Mouse (Mus musculus) urinary bladder, postnatal 25 days (tissue): Measurements from ENCODE around the gene Ncf4.
A peak's percentile ranks its signal among the peaks of the same experiment; 100 is the strongest.

ENCODE experiments used
- DNase-seq: peaks from one replicate; pipeline ENCODE4 v3.0.0; 2022; ENCODE audit warnings: low spot score

Ncf4 gene

GRCm38 (mm10) chr15:78244695-78245492, at the start of gene Ncf4:
TSS of gene Ncf4 (plus strand) at chr15:78244801.
- DNase-seq = no peak

- DNase-seq = no peak
These were observed 49.3 kb upstream of the Ncf4 start for GRCm38 (mm10) chr15:78195096-78195880.

- DNase-seq = peak; percentile 13
These were observed 40.4 kb upstream of the Ncf4 start for GRCm38 (mm10) chr15:78204053-78204847.

GRCm38 (mm10) chr15:78205192-78205591, 39.4 kb upstream of the Ncf4 start:
- no peak for DNase-seq

- no peak for DNase-seq
These were observed 38.3 kb upstream of the Ncf4 start, which contains the start of gene Pvalb for GRCm38 (mm10) chr15:78206312-78206711. TSS of gene Pvalb (minus strand) at chr15:78206400.

GRCm38 (mm10) chr15:78210203-78210602, 34.4 kb upstream of the Ncf4 start:
- DNase-seq = no peak

GRCm38 (mm10) chr15:78211367-78211766, 33.2 kb upstream of the Ncf4 start:
- no peak for DNase-seq

GRCm38 (mm10) chr15:78215269-78215668, 29.3 kb upstream of the Ncf4 start:
- DNase-seq = no peak

GRCm38 (mm10) chr15:78227816-78228215, 16.8 kb upstream of the Ncf4 start:
- DNase-seq = no peak

GRCm38 (mm10) chr15:78231346-78232331, 13.0 kb upstream of the Ncf4 start:
- DNase-seq = no peak

GRCm38 (mm10) chr15:78234823-78235509, 9.6 kb upstream of the Ncf4 start:
- no peak for DNase-seq

GRCm38 (mm10) chr15:78239453-78239852, 5.1 kb upstream of the Ncf4 start:
- peak; percentile 62 for DNase-seq

GRCm38 (mm10) chr15:78239956-78240617, 4.5 kb upstream of the Ncf4 start:
- no peak for DNase-seq

- no peak for DNase-seq
These were observed 3.3 kb upstream of the Ncf4 start for GRCm38 (mm10) chr15:78241335-78241734.

GRCm38 (mm10) chr15:78243061-78243460, 1.5 kb upstream of the Ncf4 start:
- no peak for DNase-seq

GRCm38 (mm10) chr15:78243774-78244173, 827 bp upstream of the Ncf4 start:
- no peak for DNase-seq

- no peak for DNase-seq
These were observed 1.8 kb downstream of the Ncf4 start for GRCm38 (mm10) chr15:78246143-78247116.

GRCm38 (mm10) chr15:78247659-78248058, 3.1 kb downstream of the Ncf4 start:
- DNase-seq = no peak

GRCm38 (mm10) chr15:78248410-78248809, 3.8 kb downstream of the Ncf4 start:
- DNase-seq = no peak
